Mouse (Mus musculus) CH12.LX (cell line): ENCODE data around the gene Sec31b. TPM values are rescaled to one million over a fixed set of nuclear protein-coding genes. Genes with fewer than 3 reads are reported as not detected.

Source experiments
- DNase-seq: peaks from one replicate; pipeline ENCODE4 v3.0.0-alpha.2; 2013; ENCODE audit errors: extremely low read depth
- H3K27ac ChIP-seq: 2 replicates; pipeline ENCODE4 v1.5.1; 2012; ENCODE audit warnings: low read depth, mild to moderate bottlenecking, control low read depth, moderate library complexity; ENCODE audit not compliant: insufficient read depth
- H3K27me3 ChIP-seq: replicated peaks from 2 replicates; pipeline ENCODE3; 2012; ENCODE audit warnings: inconsistent platforms
- H3K36me3 ChIP-seq, 2 experiments: replicated peaks in 1 of 2; 2 replicates each; pipeline versions ENCODE3 to v1.6.1; 2012; ENCODE audit warnings: inconsistent platforms in 1 of 2, low read length in 1 of 2, mild to moderate bottlenecking in 1 of 2, mixed read lengths in 1 of 2, moderate library complexity in 1 of 2; ENCODE audit not compliant: control insufficient read depth in 1 of 2, insufficient read depth in 1 of 2
- H3K4me1 ChIP-seq, 2 experiments: 2 replicates each; pipeline ENCODE4 v1.6.1; 2012; ENCODE audit warnings: inconsistent platforms in 1 of 2, moderate library complexity in 1 of 2; ENCODE audit not compliant: insufficient read depth in 2 of 2, control insufficient read depth in 1 of 2
- H3K4me2 ChIP-seq: 2 replicates; pipeline ENCODE4 v1.6.1; 2012; ENCODE audit warnings: low read depth, mild to moderate bottlenecking, control low read depth; ENCODE audit not compliant: poor library complexity, insufficient read depth, severe bottlenecking
- H3K4me3 ChIP-seq, 3 experiments: fragments of 150-350 bp in 1 of 3; sonication (generic) in 1 of 3; replicated peaks in 1 of 3; 2 replicates each; pipeline versions ENCODE3 to v1.5.1; 2011 to 2012; ENCODE audit warnings: low read depth in 2 of 3, low read length in 2 of 3, mild to moderate bottlenecking in 2 of 3, moderate library complexity in 2 of 3, control low read depth in 1 of 3, improper control_type of control experiment in 1 of 3, inconsistent platforms in 1 of 3, mixed read lengths in 1 of 3; ENCODE audit not compliant: poor library complexity in 1 of 3
- H3K79me2 ChIP-seq: replicated peaks from 2 replicates; pipeline ENCODE4 v1.6.1; 2012; ENCODE audit warnings: mild to moderate bottlenecking, moderate library complexity; ENCODE audit not compliant: control insufficient read depth, poor library complexity, insufficient read depth, severe bottlenecking; ENCODE audit errors: extremely low read depth
- H3K9ac ChIP-seq: 2 replicates; pipeline ENCODE4 v1.6.1; 2012; ENCODE audit warnings: low read depth, mild to moderate bottlenecking, control low read depth, moderate library complexity; ENCODE audit not compliant: insufficient read depth
- H3K9me3 ChIP-seq: replicated peaks from 2 replicates; pipeline ENCODE3; 2012; ENCODE audit warnings: low read length, inconsistent platforms, mixed read lengths
- CTCF ChIP-seq, 2 experiments: IDR thresholded peaks in 1 of 2; conservative IDR thresholded peaks in 1 of 2; 2 replicates each; pipeline ENCODE4 v1.5.1; 2011 to 2012; ENCODE audit warnings: low read depth in 2 of 2, low read length in 2 of 2, improper control_type of control experiment in 1 of 2, inconsistent platforms in 1 of 2, mild to moderate bottlenecking in 1 of 2, moderate library complexity in 1 of 2
- ELF1 ChIP-seq: IDR thresholded peaks from 2 replicates; pipeline ENCODE4 v1.6.1; 2014; ENCODE audit warnings: low read depth, mild to moderate bottlenecking, inconsistent platforms, low read length, improper control_type of control experiment
- EP300 ChIP-seq: IDR thresholded peaks from 2 replicates; pipeline ENCODE4 v1.6.1; 2011; ENCODE audit warnings: low read length, improper control_type of control experiment
- ETS1 ChIP-seq: conservative IDR thresholded peaks from 2 replicates; pipeline ENCODE4 v1.6.1; 2012; ENCODE audit warnings: low read depth, mild to moderate bottlenecking, inconsistent platforms, low read length, improper control_type of control experiment, moderate library complexity
- GABPA ChIP-seq: IDR thresholded peaks from 2 replicates; pipeline ENCODE4 v1.6.1; 2012; ENCODE audit warnings: low read depth, low read length, improper control_type of control experiment, inconsistent platforms; ENCODE audit not compliant: insufficient replicate concordance
- HCFC1 ChIP-seq: IDR thresholded peaks from 2 replicates; pipeline ENCODE4 v1.6.1; 2012; ENCODE audit warnings: low read depth, mild to moderate bottlenecking, inconsistent platforms, low read length, improper control_type of control experiment
- IRF4 ChIP-seq: IDR thresholded peaks from 2 replicates; pipeline ENCODE4 v1.6.1; 2014; ENCODE audit warnings: low read depth, mild to moderate bottlenecking, inconsistent platforms, low read length, improper control_type of control experiment
- KAT2A ChIP-seq: IDR thresholded peaks from 2 replicates; pipeline ENCODE4 v1.6.1; 2012; ENCODE audit warnings: low read length, improper control_type of control experiment, inconsistent platforms; ENCODE audit not compliant: insufficient replicate concordance
- MAFK ChIP-seq: IDR thresholded peaks from 2 replicates; pipeline ENCODE4 v1.6.1; 2011; ENCODE audit warnings: low read length, improper control_type of control experiment; ENCODE audit not compliant: insufficient replicate concordance
- MAZ ChIP-seq: IDR thresholded peaks from 2 replicates; pipeline ENCODE4 v1.6.1; 2012; ENCODE audit warnings: low read depth, mild to moderate bottlenecking, inconsistent platforms, low read length, improper control_type of control experiment, moderate library complexity
- MYC ChIP-seq: IDR thresholded peaks from 2 replicates; pipeline ENCODE4 v1.6.1; 2011; ENCODE audit warnings: low read depth, mild to moderate bottlenecking, improper control_type of control experiment, low read length
- NRF1 ChIP-seq: IDR thresholded peaks from 2 replicates; pipeline ENCODE4 v1.6.1; 2014; ENCODE audit warnings: low read depth, mild to moderate bottlenecking, inconsistent platforms, low read length, improper control_type of control experiment, moderate library complexity
- POLR2A ChIP-seq: IDR thresholded peaks from 2 replicates; pipeline ENCODE4 v1.6.1; 2011; ENCODE audit warnings: low read depth, mild to moderate bottlenecking, improper control_type of control experiment, low read length
- RAD21 ChIP-seq: IDR thresholded peaks from 2 replicates; pipeline ENCODE4 v1.6.1; 2011; ENCODE audit warnings: low read depth, mild to moderate bottlenecking, low read length, improper control_type of control experiment, moderate library complexity
- SIN3A ChIP-seq: IDR thresholded peaks from 2 replicates; pipeline ENCODE4 v1.6.1; 2012; ENCODE audit warnings: low read length, improper control_type of control experiment, inconsistent platforms
- SMC3 ChIP-seq: IDR thresholded peaks from 2 replicates; pipeline ENCODE4 v1.6.1; 2011; ENCODE audit warnings: low read depth, low read length, improper control_type of control experiment
- TBP ChIP-seq: conservative IDR thresholded peaks from 2 replicates; pipeline ENCODE4 v1.6.1; 2011; ENCODE audit warnings: low read depth, low read length, improper control_type of control experiment
- TCF12 ChIP-seq: IDR thresholded peaks from 2 replicates; pipeline ENCODE4 v1.6.1; 2014; ENCODE audit warnings: low read depth, mild to moderate bottlenecking, inconsistent platforms, low read length, improper control_type of control experiment
- ZKSCAN1 ChIP-seq: IDR thresholded peaks from 2 replicates; pipeline ENCODE4 v1.6.1; 2012; ENCODE audit warnings: low read depth, inconsistent platforms, low read length, improper control_type of control experiment, borderline replicate concordance
- dilution Hi-C: fragments of 300-500 bp; cut with MboI; formaldehyde crosslinking; loops from 2 replicates; pipeline ENCODE4 v1.14.3; 2020; ENCODE audit warnings: low sequenced_read_pairs; ENCODE audit not compliant: extremely low pct_unique_long_range_greater_than_20kb, extremely low pct_ligation_motif_present
- in situ Hi-C: fragments of 300-500 bp; cut with MboI; formaldehyde crosslinking; loops from 3 replicates; pipeline ENCODE4 v1.14.3; 2019; ENCODE audit warnings: low sequenced_read_pairs, low pct_ligation_motif_present, low pct_unique_long_range_greater_than_20kb, mixed read lengths
- polyA plus RNA-seq: library from polyadenylated mRNA; unstranded; fragments of >175 nt; gene quantifications from 2 replicates; pipeline ENCODE4 v1.2.1, GENCODE M21; 2012; ENCODE audit warnings: low read depth; ENCODE audit not compliant: insufficient read length
- total RNA-seq, 2 experiments: library from RNA; depleted of rRNA; stranded (reverse); fragments of 300-350 nt in 1 of 2; fragments of >200 nt in 1 of 2; gene quantifications; 2 replicates each; pipeline ENCODE4 v1.2.3; 2012 to 2014

The Sec31b gene
- total and polyA plus RNA-seq, 3 experiments = 0.17 to 1.1 (median 0.19) TPM

GRCm38 (mm10) chr19:44554861-44555590, 9.4 kb upstream of the Sec31b start, which contains the start of gene Ndufb8 (continued):
- TF ChIP-seq ETS1 (0 out of 2 replicates have a peak, but pooled peaks have one; percentile 19), CTCF (conservative IDR thresholded peaks at IDR 0.05 in 1 of 2, IDR thresholded peaks at IDR 0.05 in 1 of 2; ENCODE audit: low read depth in 2 of 2, low read length in 2 of 2) (no peak), TBP (peak; percentile 68; the same call in 1 of the 2 replicates), ELF1 (0 out of 2 replicates have a peak, but pooled peaks have one; percentile 27), EP300 (no peak), SMC3 (no peak), SIN3A (peak; percentile 88), IRF4 (no peak; the same call in 1 of the 2 replicates)

- peaks cover 3% of the 10 kb centered on the region for H3K27me3 ChIP-seq
- peak overlapping the region; percentile 43; the same call in 1 of the 2 replicates for H3K27ac ChIP-seq
- peak; percentile 14 for DNase-seq
- peaks cover 0 to 17% of the 10 kb centered on the region in 2 experiments; a peak in 2 of 4 replicates for H3K4me1 ChIP-seq
- H3K36me3 ChIP-seq = peaks cover 35 to 42% of the 10 kb centered on the region in 2 experiments
- H3K9me3 ChIP-seq = no peaks in the 10 kb centered on the region
- peak overlapping the region; percentile 94 to 99 (median 99) for H3K4me3 ChIP-seq
- H3K79me2 ChIP-seq = peaks cover 13% of the 10 kb centered on the region
- dilution Hi-C loops (no loop called here), in situ Hi-C loops (loop anchor here (10.0 kb wide), 1 partner anchor 180 kb away; no protein-coding TSS in a partner anchor)
- TF ChIP-seq POLR2A = no peak
- no peak for TF ChIP-seq KAT2A
- TF ChIP-seq MYC = no peak
- no peak for TF ChIP-seq GABPA
- no peak for TF ChIP-seq HCFC1
- no peak for TF ChIP-seq ZKSCAN1
- TF ChIP-seq NRF1 = no peak
- no peak for TF ChIP-seq MAFK
- no peak for TF ChIP-seq MAZ
- no peak for TF ChIP-seq RAD21
- TF ChIP-seq TCF12 = no peak
- H3K9ac ChIP-seq = peak overlapping the region; percentile 74
- peak overlapping the region; percentile 95 for H3K4me2 ChIP-seq
Observed at GRCm38 (mm10) chr19:44554490-44554860, 8.8 kb upstream of the Sec31b start.
